Comparison of ENCODE assay signal across 9 mouse cellular contexts in the genomic region with DNA sequence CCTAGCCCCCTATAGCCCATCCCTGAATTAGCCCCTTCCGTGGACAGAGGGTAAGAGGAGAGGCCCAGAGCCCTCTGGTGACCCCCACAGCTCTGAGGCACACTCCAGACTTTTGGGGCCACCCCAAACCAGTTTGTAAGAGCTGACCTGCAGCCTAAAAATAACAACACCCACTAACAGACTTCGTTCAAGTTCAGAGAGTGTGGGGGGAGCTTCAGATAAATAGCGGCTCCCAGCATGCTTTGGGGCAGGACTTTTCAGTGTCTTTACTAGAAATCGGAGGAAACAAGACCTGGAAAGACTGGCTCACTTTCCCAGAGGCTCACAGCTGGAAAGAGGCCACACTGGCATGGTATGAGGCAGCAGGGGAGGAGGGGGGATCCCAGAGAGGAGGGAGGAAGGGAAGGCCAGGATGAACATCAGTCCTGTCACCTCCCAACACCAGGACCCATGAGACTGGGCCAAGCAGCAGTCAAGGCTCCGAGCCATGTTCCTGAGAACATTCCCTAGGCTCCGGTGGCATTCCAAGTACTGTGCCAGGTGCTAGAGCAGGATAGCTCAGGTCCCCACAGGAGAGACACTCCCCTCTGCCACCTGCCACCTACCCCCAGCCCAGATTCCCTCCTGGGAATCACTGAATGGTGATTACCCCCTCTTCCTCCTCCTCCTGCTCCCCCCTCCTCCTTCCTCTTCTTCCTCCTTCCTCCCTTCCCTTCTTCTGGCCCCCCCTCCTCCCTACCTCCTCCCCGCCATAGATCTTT. TPM values are rescaled to one million over a fixed set of nuclear protein-coding genes. Genes with fewer than 3 reads are reported as not detected.
DNase-seq lines count a peak whose midpoint lies in the region; ATAC-seq and TF ChIP-seq lines count a peak whose summit lies in the region.
"Had no signal": no experiment of that assay in that cellular context is flagged by ENCODE, and none has a peak within 500 bp of the region (broad histone marks: within the 10 kb centered on the region; RNA-seq: fewer than 3 reads in every experiment).

No protein-coding gene starts in this region.

- H3K27me3 ChIP-seq in heart, embryonic 10.5 days (ENCODE audit: insufficient read depth, poor library complexity, severe bottlenecking) = no peaks in the 10 kb centered on the region
- no peaks in the 10 kb centered on the region for H3K27me3 ChIP-seq in embryonic facial prominence, embryonic 14.5 days (replicated peaks; ENCODE audit: control insufficient read depth, insufficient read depth, low read length)
- no peaks in the 10 kb centered on the region for H3K27me3 ChIP-seq in stomach, postnatal 0 days (ENCODE audit: control insufficient read depth, insufficient read depth, low read length)
- 0 out of 2 replicates have a peak, but pooled peaks cover 4% of the 10 kb centered on the region for H3K27me3 ChIP-seq in liver, embryonic 12.5 days (replicated peaks)
- H3K27me3 ChIP-seq: intestine, embryonic 15.5 days had no signal

- DNase-seq in heart, embryonic 10.5 days (ENCODE audit: low spot score) = no peak
- DNase-seq in heart, postnatal 25 days (ENCODE audit: low spot score) = no peak
- peak; percentile 24 for DNase-seq in lung, postnatal 10 days
- DNase-seq in lung, postnatal 4 days = no peak
- no peak for DNase-seq in embryonic facial prominence, embryonic 14.5 days (ENCODE audit: low spot score)
- no peak for DNase-seq in stomach, postnatal 0 days (ENCODE audit: low spot score)

- H3K4me3 ChIP-seq in heart, embryonic 10.5 days = no peak overlapping the region
- H3K4me3 ChIP-seq in embryonic facial prominence, embryonic 14.5 days (ENCODE audit: low read depth, low read length) = no peak overlapping the region
- no peak overlapping the region for H3K4me3 ChIP-seq in stomach, postnatal 0 days (ENCODE audit: low read depth, low read length)
- no peak overlapping the region for H3K4me3 ChIP-seq in liver, embryonic 12.5 days
- H3K4me3 ChIP-seq: intestine, embryonic 15.5 days; megakaryocyte, embryonic 14.5 days had no signal

- TF ChIP-seq CTCF in stomach, postnatal 0 days (IDR thresholded peaks at IDR 0.05; ENCODE audit: low read depth) = no peak

- 58% methylated on average over 7 of the region's 7 CpGs for WGBS in heart, embryonic 10.5 days
- 58% methylated on average over 5 of the region's 7 CpGs for WGBS in embryonic facial prominence, embryonic 14.5 days
- WGBS in stomach, postnatal 0 days = 64% methylated on average over 7 of the region's 7 CpGs
- WGBS in liver, embryonic 12.5 days (ENCODE audit: insufficient replicate concordance) = 52% methylated on average over 7 of the region's 7 CpGs

- H3K4me1 ChIP-seq in heart, embryonic 10.5 days = peaks cover 74% of the 10 kb centered on the region
- H3K4me1 ChIP-seq in embryonic facial prominence, embryonic 14.5 days (ENCODE audit: control insufficient read depth, insufficient read depth, low read length) = peaks cover 19% of the 10 kb centered on the region
- H3K4me1 ChIP-seq in stomach, postnatal 0 days (replicated peaks; ENCODE audit: control insufficient read depth, insufficient read depth) = no peaks in the 10 kb centered on the region
- H3K4me1 ChIP-seq in liver, embryonic 12.5 days = peaks cover 32% of the 10 kb centered on the region

- H3K4me2 ChIP-seq in embryonic facial prominence, embryonic 14.5 days (ENCODE audit: low read depth, low read length) = no peak overlapping the region
- H3K4me2 ChIP-seq in stomach, postnatal 0 days (replicated peaks; ENCODE audit: low read depth) = no peak overlapping the region
- H3K4me2 ChIP-seq in liver, embryonic 12.5 days = no peak overlapping the region
- H3K4me2 ChIP-seq: intestine, embryonic 15.5 days had no signal

- no peak for ATAC-seq in embryonic facial prominence, embryonic 14.5 days (ENCODE audit: low read depth)
- no peak for ATAC-seq in stomach, postnatal 0 days (ENCODE audit: low FRiP score, low TSS enrichment)
- ATAC-seq in liver, embryonic 12.5 days = no peak
- ATAC-seq: intestine, embryonic 15.5 days had no signal

- peaks cover 36% of the 10 kb centered on the region for H3K36me3 ChIP-seq in heart, embryonic 10.5 days
- H3K36me3 ChIP-seq in embryonic facial prominence, embryonic 14.5 days (ENCODE audit: control insufficient read depth, insufficient read depth, low read length) = peaks cover 32% of the 10 kb centered on the region
- H3K36me3 ChIP-seq in stomach, postnatal 0 days (ENCODE audit: control insufficient read depth, insufficient read depth, low read length) = no peaks in the 10 kb centered on the region
- peaks cover 7% of the 10 kb centered on the region; the same call in 1 of the 2 replicates for H3K36me3 ChIP-seq in liver, embryonic 12.5 days
- H3K36me3 ChIP-seq: intestine, embryonic 15.5 days had no signal

- no peak overlapping the region for H3K9ac ChIP-seq in embryonic facial prominence, embryonic 14.5 days (ENCODE audit: low read depth, low read length)
- H3K9ac ChIP-seq in stomach, postnatal 0 days (ENCODE audit: low read length) = no peak overlapping the region
- no peak overlapping the region for H3K9ac ChIP-seq in liver, embryonic 12.5 days
- H3K9ac ChIP-seq: intestine, embryonic 15.5 days had no signal

- H3K9me3 ChIP-seq in heart, embryonic 10.5 days = no peaks in the 10 kb centered on the region
- H3K9me3 ChIP-seq in embryonic facial prominence, embryonic 14.5 days (ENCODE audit: control insufficient read depth, low read length) = no peaks in the 10 kb centered on the region
- no peaks in the 10 kb centered on the region for H3K9me3 ChIP-seq in stomach, postnatal 0 days (ENCODE audit: control insufficient read depth, low read length)
- no peaks in the 10 kb centered on the region for H3K9me3 ChIP-seq in liver, embryonic 12.5 days (replicated peaks)
- H3K9me3 ChIP-seq: intestine, embryonic 15.5 days had no signal

- intact Hi-C loops in heart, postnatal 25 days (cut with DNase I) = no loop called here

- no peak for TF ChIP-seq EP300 in stomach, postnatal 0 days (optimal IDR thresholded peaks at IDR 0.05)

- peak overlapping the region; percentile 63 for H3K27ac ChIP-seq in heart, embryonic 10.5 days
- H3K27ac ChIP-seq in embryonic facial prominence, embryonic 14.5 days (replicated peaks; ENCODE audit: low read depth, low read length) = 0 out of 2 replicates have a peak overlapping the region, but pooled peaks have one; percentile 11
- H3K27ac ChIP-seq in stomach, postnatal 0 days (replicated peaks) = 0 out of 2 replicates have a peak overlapping the region, but pooled peaks have one; percentile 35
- H3K27ac ChIP-seq in liver, embryonic 12.5 days = no peak overlapping the region
- H3K27ac ChIP-seq: intestine, embryonic 15.5 days had no signal

RNA-seq across cellular contexts. Expression of a gene that starts 20.7 kb away (rescaled TPM):
- polyA plus RNA-seq in heart, embryonic 10.5 days (2016; fragmentation: Nextera tagmentation; extraction: Ambion mirVana) = 15.2 and 16.9 TPM in 2 replicates
- total RNA-seq in heart, postnatal 25 days (2021) = 10 to 100 TPM; 33.3 to 35.7 TPM
- polyA plus RNA-seq in embryonic facial prominence, embryonic 14.5 days (2014; fragmentation: Nextera tagmentation; extraction: Ambion mirVana) = 45.6 and 48.1 TPM in 2 replicates
- 11.3 and 11.9 TPM in 2 replicates for polyA plus RNA-seq in stomach, postnatal 0 days (2015; fragmentation: Nextera tagmentation; extraction: Ambion mirVana)
- polyA plus RNA-seq in liver, embryonic 12.5 days (2016; fragmentation: Nextera tagmentation; extraction: Ambion mirVana) = 6.9 and 7.8 TPM in 2 replicates

RNA-seq across cellular contexts. Expression of a gene that starts 54.2 kb away (rescaled TPM):
- 65.7 and 104 TPM in 2 replicates for polyA plus RNA-seq in heart, embryonic 10.5 days (2016; fragmentation: Nextera tagmentation; extraction: Ambion mirVana)
- total RNA-seq in heart, postnatal 25 days (2021) = 100 to 1,000 TPM; 277 to 296 TPM
- 27.3 and 28.4 TPM in 2 replicates for polyA plus RNA-seq in embryonic facial prominence, embryonic 14.5 days (2014; fragmentation: Nextera tagmentation; extraction: Ambion mirVana)
- polyA plus RNA-seq in stomach, postnatal 0 days (2015; fragmentation: Nextera tagmentation; extraction: Ambion mirVana) = 66.1 and 74.6 TPM in 2 replicates
- 46.8 and 48.4 TPM in 2 replicates for polyA plus RNA-seq in liver, embryonic 12.5 days (2016; fragmentation: Nextera tagmentation; extraction: Ambion mirVana)
